Mouse (Mus musculus) urinary bladder, postnatal 25 days (tissue): Measurements from ENCODE around the gene Ppfia4.
"Not testable (repeated sequence)": the region's sequence is repeated elsewhere in the genome, so short reads cannot be mapped to it uniquely, and the experiment has no call there.

Experiments used
- DNase-seq: peaks from one replicate; pipeline ENCODE4 v3.0.0; 2022; ENCODE audit warnings: low spot score

The Ppfia4 gene

DNA sequence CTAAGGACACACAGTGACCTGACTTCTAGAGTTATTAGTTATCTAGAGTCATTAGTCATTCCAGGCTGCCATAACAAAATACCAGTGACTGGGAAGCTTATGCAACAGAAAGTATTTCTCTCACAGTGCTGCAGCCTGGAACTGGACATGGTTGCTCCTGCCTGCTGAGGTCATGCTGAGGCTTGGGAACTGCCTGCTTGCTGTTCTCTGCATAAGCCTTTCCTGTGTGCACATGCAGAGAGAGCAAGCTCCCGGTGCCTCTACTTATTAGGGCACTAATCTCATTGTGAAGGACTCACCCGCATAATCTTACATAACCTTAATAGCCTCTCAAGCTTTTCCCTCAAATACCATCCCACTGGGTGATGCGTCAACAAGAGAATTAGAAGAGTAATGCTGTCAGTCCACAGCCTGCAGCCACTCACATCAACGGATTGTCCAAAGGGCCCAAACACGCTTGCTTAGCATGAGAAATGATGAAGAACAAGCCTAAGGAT, 59.9 kb downstream of the Ppfia4 start:
- no peak for DNase-seq

DNA sequence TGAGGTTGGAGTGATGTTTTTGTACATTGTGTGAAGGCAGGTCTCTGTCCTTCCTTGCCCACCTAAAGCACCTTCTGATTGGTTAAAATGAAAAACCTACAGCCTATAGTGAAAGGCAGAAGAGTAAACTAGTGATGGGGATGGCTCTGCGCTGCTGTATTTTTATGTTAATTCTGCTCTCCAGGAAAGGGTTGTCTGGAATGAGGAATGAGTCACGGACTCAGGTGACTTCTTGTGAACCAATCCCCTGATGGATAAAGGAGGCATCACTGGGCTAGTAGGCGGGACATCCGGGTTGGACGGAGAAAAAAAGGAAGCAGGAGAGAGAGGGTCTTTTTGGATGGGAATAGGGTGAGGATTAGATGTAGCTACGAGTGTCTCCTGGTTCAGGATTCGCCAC, 62.7 kb downstream of the Ppfia4 start:
- DNase-seq, result no peak

DNA sequence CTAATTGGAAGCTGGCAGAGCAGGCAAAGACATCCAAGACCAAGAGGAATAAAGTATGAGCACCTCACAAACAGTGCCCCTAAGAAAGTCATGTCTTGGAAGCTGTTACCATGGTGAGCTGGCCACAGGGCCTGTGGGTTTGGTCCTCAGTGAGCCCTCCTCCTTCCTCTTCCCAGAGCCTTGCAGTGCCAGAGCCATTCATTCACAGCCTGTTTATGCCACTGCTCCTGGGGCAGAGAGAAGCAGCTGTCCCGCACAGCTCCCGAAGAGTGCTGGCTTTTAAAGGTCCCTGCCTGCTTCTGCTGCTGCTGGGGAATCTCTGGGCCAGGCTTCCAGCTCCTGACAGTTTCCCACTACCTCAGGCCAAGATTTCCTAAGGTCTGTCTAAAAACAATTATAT, 66.9 kb downstream of the Ppfia4 start:
- no peak for DNase-seq

DNA sequence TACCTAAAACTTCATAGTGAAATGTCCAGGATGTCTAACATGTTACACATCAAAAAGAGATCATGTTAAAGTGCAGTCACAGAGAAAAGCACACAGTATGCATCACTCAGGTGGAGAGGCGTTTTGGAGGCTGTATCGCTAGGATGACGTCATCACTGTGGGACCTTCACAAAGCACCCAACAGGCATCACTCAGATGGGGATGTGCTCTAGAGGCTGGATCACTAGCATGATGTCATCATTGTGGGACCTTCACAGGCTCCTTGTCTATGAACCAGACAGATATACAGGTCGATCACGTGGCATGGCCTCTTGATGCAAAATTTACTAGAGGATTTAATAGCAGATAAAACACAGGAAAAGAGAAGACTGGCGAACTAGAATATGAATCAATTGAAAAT, 68.4 kb downstream of the Ppfia4 start:
- DNase-seq, result no peak

DNA sequence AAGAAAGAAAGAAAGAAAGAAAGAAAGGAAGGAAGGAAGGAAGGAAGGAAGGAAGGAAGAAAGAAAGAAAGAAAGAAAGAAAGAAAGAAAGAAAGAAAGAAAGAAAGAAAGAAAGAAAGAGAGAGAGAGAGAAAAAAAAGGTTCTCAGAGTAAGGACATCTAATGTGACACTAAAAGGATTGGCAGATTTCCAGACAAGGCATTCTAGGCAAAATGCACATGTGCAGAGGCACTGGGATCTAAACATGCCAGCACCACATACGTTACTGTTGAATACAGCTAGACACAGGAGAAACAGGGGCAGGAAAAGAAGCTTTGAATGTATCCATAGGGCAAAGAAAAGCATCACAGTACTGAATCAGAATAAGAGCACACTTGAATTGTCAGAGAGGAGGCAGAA, 83.0 kb downstream of the Ppfia4 start:
- not testable (repeated sequence) for DNase-seq
